Mouse (Mus musculus): ENCODE measurements around the gene B3galt6. TPM values are rescaled to one million over a fixed set of nuclear protein-coding genes. Genes with fewer than 3 reads are reported as not detected.

B3galt6 gene
- total and polyA plus RNA-seq, 3 experiments: 3.4 to 11.3 (median 8.6) TPM

DNA sequence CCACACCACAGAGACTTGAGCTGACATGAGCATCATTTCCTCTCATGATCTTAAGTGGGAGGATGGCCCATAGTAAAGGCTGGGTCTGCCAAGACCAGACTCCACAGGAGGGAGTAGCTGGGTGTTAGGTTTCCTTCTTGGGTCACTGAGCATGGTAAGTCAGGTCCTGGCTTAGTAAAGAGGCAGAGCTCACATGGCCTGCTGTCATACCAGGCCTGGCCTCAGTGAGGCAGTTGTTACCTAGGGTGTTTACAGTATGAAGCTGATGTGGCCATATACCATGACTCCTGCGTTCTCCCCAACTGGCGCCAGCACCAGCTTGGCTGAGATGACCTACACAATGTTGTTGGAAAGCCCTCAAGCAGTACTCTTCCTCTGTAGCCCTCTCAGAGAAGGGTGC, 19.2 kb downstream of the B3galt6 start (continued):
- peak; percentile 51 for TF ChIP-seq SMC3 (IDR thresholded peaks at IDR 0.05; ENCODE audit: low read depth, low read length)

DNA sequence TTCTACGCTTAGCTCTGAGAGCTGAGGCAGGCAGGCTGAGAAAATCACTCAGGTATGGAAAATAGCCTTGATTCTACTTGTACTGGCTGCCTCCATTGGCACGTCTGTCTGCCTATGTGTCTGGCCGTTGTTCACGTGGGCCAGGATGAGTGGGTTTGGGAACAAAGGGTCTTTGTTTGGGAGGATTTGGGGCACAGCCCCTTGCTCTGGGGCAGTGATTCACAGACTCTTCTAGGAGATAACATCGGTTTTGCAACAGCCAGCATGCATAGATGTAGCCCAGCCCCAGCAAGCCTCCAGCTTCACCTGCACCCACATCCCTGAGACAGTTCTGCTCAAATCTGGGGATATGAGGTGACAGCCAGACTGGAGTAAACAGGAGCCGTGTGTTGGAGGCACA, 19.8 kb downstream of the B3galt6 start:
- dilution Hi-C loops (cut with MboI; ENCODE audit: extremely low pct_ligation_motif_present, extremely low pct_unique_long_range_greater_than_20kb, low sequenced_read_pairs): no loop called here
- no peaks in the 10 kb centered on the region for H3K27me3 ChIP-seq (replicated peaks)
- in situ Hi-C loops (cut with MboI; ENCODE audit: low pct_ligation_motif_present, low pct_unique_long_range_greater_than_20kb, low sequenced_read_pairs): no loop called here

DNA sequence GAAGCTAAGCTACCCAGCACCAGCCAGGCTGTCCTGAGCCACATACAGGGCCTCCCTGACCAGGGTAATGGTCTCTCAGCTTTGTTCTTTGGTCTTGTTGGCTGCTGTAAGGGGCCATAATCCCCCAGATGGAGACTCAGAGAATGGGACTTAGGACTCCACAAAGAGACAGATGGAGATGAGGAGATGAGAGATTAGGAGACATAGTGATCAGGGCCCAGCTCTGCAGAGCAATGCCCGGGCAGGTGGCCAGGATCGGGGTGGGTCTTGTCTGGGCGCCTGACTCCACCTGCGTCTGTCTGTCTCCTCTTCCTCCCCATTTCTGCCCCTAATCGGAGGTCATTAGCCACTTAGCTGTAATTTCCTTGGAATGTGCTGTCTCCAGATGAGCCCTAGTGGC, 22.2 kb downstream of the B3galt6 start:
- H3K27ac ChIP-seq (ENCODE audit: insufficient read depth, low read depth): no peak overlapping the region
- H3K4me1 ChIP-seq (ENCODE audit: control insufficient read depth in 1 of 2, insufficient read depth in 2 of 2): peaks cover 0 to 3% of the 10 kb centered on the region in 2 experiments; a peak in 1 of 4 replicates
- H3K79me2 ChIP-seq (replicated peaks; ENCODE audit: control insufficient read depth, extremely low read depth, insufficient read depth, poor library complexity, severe bottlenecking): no peaks in the 10 kb centered on the region
- no peak for DNase-seq (ENCODE audit: extremely low read depth)
- no peak overlapping the region for H3K9ac ChIP-seq (ENCODE audit: insufficient read depth, low read depth)
- no peaks in the 10 kb centered on the region for H3K9me3 ChIP-seq (replicated peaks; ENCODE audit: low read length)
- peaks cover 10 to 24% of the 10 kb centered on the region in 2 experiments for H3K36me3 ChIP-seq (replicated peaks in 1 of 2; ENCODE audit: control insufficient read depth in 1 of 2, insufficient read depth in 1 of 2, low read length in 1 of 2)
- no peaks in the 10 kb centered on the region for H3K27me3 ChIP-seq (replicated peaks)
- H3K4me2 ChIP-seq (ENCODE audit: insufficient read depth, low read depth, poor library complexity, severe bottlenecking): no peak overlapping the region
- no peak for TF ChIP-seq CHD2 (IDR thresholded peaks at IDR 0.05; ENCODE audit: low read length)
- no peak for TF ChIP-seq NRF1 (IDR thresholded peaks at IDR 0.05; ENCODE audit: low read depth, low read length)
- TF ChIP-seq MEF2A (IDR thresholded peaks at IDR 0.05; ENCODE audit: borderline replicate concordance, low read depth, low read length): no peak
- TF ChIP-seq RCOR1 (conservative IDR thresholded peaks at IDR 0.05; ENCODE audit: low read depth, low read length): no peak
- TF ChIP-seq TBP (conservative IDR thresholded peaks at IDR 0.05; ENCODE audit: low read depth, low read length): no peak
- TF ChIP-seq JUN (IDR thresholded peaks at IDR 0.05; ENCODE audit: insufficient read depth, low read depth, low read length): no peak
- TF ChIP-seq MYC (IDR thresholded peaks at IDR 0.05; ENCODE audit: low read depth, low read length): no peak
- TF ChIP-seq HCFC1 (IDR thresholded peaks at IDR 0.05; ENCODE audit: low read depth, low read length): no peak
- TF ChIP-seq JUND (conservative IDR thresholded peaks at IDR 0.05; ENCODE audit: low read depth, low read length): no peak
- no peak for TF ChIP-seq BHLHE40 (IDR thresholded peaks at IDR 0.05; ENCODE audit: low read depth, low read length)
- TF ChIP-seq EP300 (IDR thresholded peaks at IDR 0.05; ENCODE audit: low read length): no peak
- no peak for TF ChIP-seq USF1 (IDR thresholded peaks at IDR 0.05; ENCODE audit: low read depth, low read length)
- no peak for TF ChIP-seq E2F4 (IDR thresholded peaks at IDR 0.05; ENCODE audit: insufficient replicate concordance, low read depth, low read length)
- TF ChIP-seq ZMIZ1 (IDR thresholded peaks at IDR 0.05; ENCODE audit: low read depth, low read length): no peak
- no peak for TF ChIP-seq ETS1 (conservative IDR thresholded peaks at IDR 0.05; ENCODE audit: low read depth, low read length)
- no peak for TF ChIP-seq SIN3A (IDR thresholded peaks at IDR 0.05; ENCODE audit: low read length)
- dilution Hi-C loops (cut with MboI; ENCODE audit: extremely low pct_ligation_motif_present, extremely low pct_unique_long_range_greater_than_20kb, low sequenced_read_pairs): no loop called here
- in situ Hi-C loops (cut with MboI; ENCODE audit: low pct_ligation_motif_present, low pct_unique_long_range_greater_than_20kb, low sequenced_read_pairs): no loop called here
- no peak overlapping the region for H3K4me3 ChIP-seq (replicated peaks in 1 of 3; ENCODE audit: low read depth in 2 of 3, low read length in 2 of 3, poor library complexity in 1 of 3)

More for the DNA sequence above, 19.8 kb downstream of the B3galt6 start:
- no peak overlapping the region for H3K9ac ChIP-seq (ENCODE audit: insufficient read depth, low read depth)
- DNase-seq (ENCODE audit: extremely low read depth): no peak
- H3K4me3 ChIP-seq (replicated peaks in 1 of 3; ENCODE audit: low read depth in 2 of 3, low read length in 2 of 3, poor library complexity in 1 of 3): no peak overlapping the region
- H3K79me2 ChIP-seq (replicated peaks; ENCODE audit: control insufficient read depth, extremely low read depth, insufficient read depth, poor library complexity, severe bottlenecking): no peaks in the 10 kb centered on the region
- H3K4me1 ChIP-seq (ENCODE audit: control insufficient read depth in 1 of 2, insufficient read depth in 2 of 2): peaks cover 0 to 3% of the 10 kb centered on the region in 2 experiments; a peak in 1 of 4 replicates
- no peak overlapping the region for H3K4me2 ChIP-seq (ENCODE audit: insufficient read depth, low read depth, poor library complexity, severe bottlenecking)
- TF ChIP-seq ZC3H11A (IDR thresholded peaks at IDR 0.05; ENCODE audit: low read depth, low read length) (no peak), MEF2A (IDR thresholded peaks at IDR 0.05; ENCODE audit: borderline replicate concordance, low read depth, low read length) (no peak), IRF4 (IDR thresholded peaks at IDR 0.05; ENCODE audit: low read depth, low read length) (no peak), ELF1 (IDR thresholded peaks at IDR 0.05; ENCODE audit: low read depth, low read length) (no peak), EP300 (IDR thresholded peaks at IDR 0.05; ENCODE audit: low read length) (no peak), SIN3A (IDR thresholded peaks at IDR 0.05; ENCODE audit: low read length) (no peak), GABPA (IDR thresholded peaks at IDR 0.05; ENCODE audit: insufficient replicate concordance, low read depth, low read length) (no peak), MAZ (IDR thresholded peaks at IDR 0.05; ENCODE audit: low read depth, low read length) (no peak), KAT2A (IDR thresholded peaks at IDR 0.05; ENCODE audit: insufficient replicate concordance, low read length) (no peak), SMC3 (IDR thresholded peaks at IDR 0.05; ENCODE audit: low read depth, low read length) (no peak), JUND (conservative IDR thresholded peaks at IDR 0.05; ENCODE audit: low read depth, low read length) (no peak), CHD1 (IDR thresholded peaks at IDR 0.05; ENCODE audit: low read depth, low read length) (no peak), POLR2A (IDR thresholded peaks at IDR 0.05; ENCODE audit: low read depth, low read length) (no peak), CHD2 (IDR thresholded peaks at IDR 0.05; ENCODE audit: low read length) (no peak)
- peaks cover 5% of the 10 kb centered on the region for H3K9me3 ChIP-seq (replicated peaks; ENCODE audit: low read length)
- no peak overlapping the region for H3K27ac ChIP-seq (ENCODE audit: insufficient read depth, low read depth)
- H3K36me3 ChIP-seq (replicated peaks in 1 of 2; ENCODE audit: control insufficient read depth in 1 of 2, insufficient read depth in 1 of 2, low read length in 1 of 2): peaks cover 0 to 6% of the 10 kb centered on the region in 2 experiments

Measured in CH12.LX (cell line).